Mouse (Mus musculus): Measurements from ENCODE around the gene Col4a3bp.
A peak's percentile ranks its signal among the peaks of the same experiment; 100 is the strongest.
"Not testable (repeated sequence)": the region's sequence is repeated elsewhere in the genome, so short reads cannot be mapped to it uniquely, and the experiment has no call there.

Col4a3bp gene

DNA sequence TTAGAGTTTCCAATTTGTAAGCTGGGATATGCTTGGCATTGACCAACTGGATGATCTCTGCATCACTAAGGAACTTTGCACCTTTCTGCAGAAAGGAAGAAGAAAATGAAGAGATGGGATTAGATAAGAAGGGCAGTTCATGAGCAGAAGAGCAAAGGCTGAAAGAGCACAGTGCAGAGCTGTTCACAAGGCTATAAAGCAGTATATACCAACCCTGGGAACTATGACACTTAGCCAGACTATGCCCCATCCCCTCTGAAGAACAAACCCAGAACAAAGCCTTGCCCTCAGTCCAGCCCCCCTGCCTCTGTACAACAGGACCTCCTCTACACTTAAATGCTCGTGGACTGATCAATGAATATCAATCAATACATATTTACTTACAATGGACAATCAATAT lies 114.3 kb downstream of the Col4a3bp start:
- no peak for DNase-seq

DNA sequence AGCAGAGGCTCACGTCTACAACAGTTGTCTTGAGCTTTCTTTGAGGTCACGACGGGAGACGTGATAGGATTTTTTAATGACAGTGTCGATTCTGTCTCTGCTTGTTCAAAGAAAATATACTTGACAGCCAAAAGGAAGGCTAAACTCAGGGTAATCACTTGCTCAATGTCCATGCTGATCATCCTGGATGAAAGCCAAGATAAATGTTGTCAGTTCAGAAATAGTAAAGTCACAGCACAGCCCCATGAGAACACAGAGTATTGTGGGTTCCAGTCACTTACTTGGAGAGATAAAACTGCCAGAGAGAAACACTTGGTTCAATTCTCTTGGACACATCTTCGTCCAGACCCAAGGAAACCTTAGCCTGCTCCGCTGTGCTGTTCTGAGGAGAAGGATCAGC lies 116.5 kb downstream of the Col4a3bp start:
- DNase-seq: no peak

DNA sequence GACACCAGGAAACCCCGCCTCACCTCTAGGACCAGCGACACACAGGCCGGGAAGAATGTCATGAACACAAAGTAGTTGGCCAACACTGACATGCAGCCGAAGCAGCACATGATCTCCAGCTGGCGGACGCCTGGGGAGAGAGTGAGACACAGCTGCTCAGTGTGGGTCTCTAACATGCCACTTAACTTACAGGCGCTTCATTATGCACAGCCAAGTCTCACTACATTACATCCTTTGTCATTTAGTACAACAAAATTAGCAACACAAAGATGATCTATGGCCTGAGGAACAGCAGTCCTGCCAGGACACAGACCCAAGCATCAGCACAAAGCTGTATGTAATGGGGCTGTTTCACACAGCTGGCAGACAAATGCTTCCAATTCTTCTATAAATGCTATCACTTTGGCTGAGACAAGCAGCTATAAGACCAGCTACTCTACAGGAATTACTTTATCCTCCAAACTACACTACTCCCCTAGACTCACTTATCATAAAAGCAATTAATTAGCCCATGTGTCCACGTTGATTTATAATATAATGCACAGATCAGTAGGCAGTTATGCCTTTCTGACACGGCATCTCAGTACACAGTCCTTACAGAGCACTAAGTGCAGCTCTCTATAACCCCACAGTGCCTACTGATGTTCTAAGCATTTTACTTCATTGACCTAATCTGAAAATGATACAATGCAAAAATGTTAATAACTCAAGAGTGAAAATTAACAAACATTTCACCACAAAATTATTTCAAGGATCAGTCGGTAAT lies 117.9 kb downstream of the Col4a3bp start:
- peak; percentile 7 for DNase-seq

DNA sequence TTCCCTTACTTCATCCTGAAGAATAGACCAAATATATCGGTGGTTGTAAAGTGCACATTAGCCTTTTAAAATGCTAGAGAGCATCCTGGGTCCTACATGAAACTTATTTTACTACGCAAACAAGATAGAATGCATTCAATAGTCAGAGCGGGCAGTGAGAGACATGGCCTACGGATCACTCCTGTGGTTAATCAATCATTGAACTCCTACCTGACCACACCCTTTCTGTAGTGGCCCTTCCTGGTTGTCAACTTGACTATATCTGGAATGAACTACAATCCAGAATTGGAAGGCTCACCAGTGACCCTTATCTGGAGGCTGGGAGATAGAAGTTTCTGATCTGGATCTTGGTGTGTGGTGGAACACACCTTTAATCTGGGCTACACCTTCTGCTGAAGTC lies 120.7 kb downstream of the Col4a3bp start:
- DNase-seq: not testable (repeated sequence)

DNA sequence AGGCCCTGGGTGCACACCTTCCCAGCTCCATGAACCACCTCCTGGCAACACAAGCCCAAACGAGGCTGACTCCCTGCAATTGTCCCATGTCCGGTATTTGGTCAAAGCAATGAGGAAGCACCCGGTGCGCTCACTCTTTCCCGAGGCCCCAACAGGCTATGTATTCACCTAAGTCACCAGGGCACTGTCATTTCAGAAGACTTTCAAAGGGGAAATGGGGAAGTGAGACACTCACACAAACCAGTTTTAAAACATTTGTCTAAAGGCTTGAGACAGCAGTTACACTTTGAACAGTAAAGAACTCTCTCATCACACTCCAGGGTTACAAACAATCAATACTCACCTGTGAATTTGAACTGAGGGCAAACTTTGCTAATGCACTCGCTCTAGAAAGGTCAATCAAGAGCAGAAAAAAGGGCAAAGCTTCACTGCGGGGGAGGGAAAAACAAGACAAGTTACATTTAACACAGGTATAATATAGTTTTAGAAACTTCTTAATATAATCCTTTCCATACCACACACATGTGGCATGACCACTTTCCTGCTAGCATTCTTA lies 122.1 kb downstream of the Col4a3bp start:
- DNase-seq: no peak

DNA sequence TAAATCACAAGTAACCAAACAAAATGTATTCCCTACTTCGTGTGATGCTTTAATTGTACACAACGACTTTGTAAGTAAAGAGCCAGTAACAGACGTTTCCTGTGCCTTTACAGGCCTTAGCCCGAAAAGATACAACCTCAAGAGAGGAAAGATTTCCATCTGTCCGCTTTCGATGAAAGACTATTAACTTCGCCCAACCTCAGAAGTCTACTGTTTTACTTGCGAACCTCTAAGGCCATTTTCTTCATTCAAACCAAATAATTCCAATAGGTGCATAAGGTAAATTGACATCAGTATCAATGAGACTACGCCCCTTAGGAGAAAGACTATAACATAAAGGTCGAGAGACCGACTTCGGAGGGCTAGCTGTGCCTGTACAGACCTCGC lies 127.6 kb downstream of the Col4a3bp start:
- no peak for DNase-seq

DNA sequence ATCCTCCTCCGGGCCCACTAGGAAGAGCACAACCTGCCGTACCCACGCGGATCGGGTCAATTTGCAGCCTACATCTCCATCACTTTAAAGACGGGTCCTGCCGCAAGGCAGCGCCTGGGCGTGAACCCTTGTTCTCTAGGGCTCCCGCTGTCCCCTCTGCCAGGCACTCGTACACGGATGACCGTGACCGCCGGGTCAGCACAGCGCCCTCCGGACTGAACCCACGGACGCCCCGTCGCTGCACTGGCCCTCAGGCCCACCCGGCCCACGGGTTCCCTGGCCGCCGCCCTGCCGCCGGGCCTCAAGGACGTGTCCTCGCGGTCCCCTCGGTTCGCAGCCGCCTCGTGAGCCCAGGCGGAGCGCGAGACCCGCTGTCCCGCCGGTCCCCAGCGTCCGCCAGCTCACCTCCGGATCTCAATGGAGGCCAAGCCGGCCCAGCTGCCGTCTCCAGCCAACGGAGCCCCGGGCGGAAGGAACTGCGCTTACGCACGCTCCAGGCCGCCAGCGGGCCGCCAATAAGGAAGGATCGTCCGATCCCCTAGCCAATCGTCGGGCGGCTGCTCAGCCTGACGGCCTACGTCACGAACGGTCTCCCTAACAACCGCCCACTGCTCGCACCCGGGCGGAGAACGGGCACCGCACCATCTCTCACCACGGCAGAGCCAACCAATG lies 128.1 kb downstream of the Col4a3bp start, which contains the start of gene Hmgcr:
Hmgcr (minus strand) TSS at position 531 of the 672 bp plus-strand sequence.
- peak; percentile 98 for DNase-seq

DNA sequence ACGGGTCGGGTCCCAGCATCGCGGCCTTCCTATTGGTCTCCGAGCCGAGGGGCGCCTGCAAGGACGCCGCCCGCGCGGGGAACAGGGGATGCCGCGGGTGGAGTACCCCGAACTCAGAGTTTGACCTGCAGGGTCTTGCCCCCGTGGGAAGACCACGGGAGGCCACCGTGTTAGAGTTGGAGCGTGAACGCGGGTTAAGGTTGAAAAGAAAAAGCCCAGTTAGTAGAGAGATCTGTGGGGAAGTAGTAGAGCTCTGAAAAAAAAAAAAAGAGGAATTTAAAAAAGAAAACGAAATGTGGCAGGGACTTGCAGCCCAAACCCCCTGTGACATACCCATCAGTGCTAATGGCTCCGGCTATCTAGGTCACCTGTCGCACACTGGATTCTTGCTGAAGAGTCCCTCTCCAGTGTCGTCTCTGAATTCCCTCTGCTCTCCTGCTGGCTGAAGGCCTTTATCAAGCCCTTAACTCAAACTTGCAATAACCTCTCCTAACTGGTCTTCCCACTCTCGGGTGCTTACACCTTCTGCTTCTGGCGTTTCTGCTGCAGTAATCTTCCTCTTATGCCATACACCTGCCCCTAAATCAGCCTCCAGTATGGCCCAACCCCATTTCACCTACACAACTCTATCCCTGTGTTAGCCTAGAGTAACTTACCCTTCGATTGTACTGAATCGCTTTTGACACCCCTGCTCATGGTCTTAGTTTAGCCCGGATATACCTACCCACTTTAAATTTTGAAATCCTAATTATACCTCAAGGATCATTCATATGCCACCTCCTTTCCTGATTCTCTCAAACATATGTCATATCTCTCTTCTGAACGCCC lies 128.9 kb downstream of the Col4a3bp start:
- no peak for DNase-seq

DNA sequence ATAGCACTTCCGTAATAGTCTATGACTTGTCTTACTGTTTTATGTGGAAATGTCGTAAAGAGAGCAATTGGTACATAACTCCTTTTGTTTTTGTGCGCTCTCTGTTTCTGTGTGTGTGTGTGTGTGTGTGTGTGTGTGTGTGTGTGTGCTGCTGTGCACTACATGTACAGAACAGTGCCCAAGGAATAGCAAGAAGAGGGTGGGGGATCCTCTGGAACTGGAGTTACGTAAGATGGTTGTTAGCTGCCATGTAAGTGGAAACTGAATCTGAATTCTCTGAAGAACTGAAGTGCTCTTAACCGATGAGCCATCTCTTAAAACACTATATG lies 129.5 kb downstream of the Col4a3bp start:
- no peak for DNase-seq

DNA sequence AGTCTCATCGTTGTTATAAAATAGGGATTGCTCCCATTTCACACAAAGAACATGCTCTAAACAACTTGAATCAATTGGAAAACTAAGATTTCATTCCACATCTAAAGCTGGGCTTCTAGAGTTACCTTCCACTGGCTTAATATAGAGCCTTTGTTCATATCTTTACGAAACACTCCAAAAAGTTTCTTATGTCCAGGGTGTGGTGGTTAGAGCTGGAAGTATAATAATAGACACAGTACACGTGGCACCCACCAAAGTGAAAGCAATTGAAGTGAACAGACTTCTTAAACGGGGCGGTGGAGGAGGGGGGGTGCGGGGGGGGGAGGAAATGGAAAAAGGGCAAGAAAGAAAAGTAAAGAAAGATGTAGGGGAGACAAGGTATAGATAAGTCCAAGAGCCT lies 129.9 kb downstream of the Col4a3bp start:
- DNase-seq: no peak

DNA sequence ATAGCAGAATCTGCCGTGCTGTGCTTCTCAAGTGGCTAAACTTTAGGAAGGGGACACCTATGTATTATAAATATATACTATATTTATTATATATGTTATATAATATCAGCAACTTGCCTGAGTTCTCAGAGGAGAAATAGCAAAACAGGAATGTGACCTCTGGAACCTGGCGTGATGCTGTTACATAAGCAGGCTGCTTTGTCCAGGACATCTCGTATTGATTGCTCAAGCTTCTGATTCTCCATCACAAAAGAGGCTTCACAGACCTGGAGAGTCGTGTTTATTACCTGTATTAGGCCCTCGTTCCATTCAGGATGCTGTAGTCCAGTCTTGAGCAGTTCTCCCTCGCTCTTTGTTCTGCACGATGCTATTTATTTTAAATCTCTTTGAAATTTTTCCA lies 131.4 kb downstream of the Col4a3bp start:
- no peak for DNase-seq

DNA sequence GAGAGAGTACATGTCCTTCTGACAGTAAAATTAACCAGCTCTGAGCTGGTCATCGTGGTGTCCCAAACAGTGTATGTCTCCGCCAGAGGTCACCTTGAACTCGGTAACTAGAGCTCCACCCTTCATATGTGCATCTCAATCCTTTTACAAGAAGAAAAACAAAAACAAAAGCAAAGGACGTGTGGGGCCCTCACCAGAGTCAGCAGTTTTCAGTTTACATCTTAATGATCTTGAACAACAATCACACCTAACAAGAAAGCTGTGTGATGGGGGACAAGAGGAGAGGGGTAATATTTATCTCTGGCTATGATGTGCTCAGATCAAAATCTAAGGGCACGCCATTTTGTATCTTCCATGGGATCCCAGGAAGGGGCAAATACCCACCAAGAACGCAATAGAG lies 133.3 kb downstream of the Col4a3bp start:
- no peak for DNase-seq

DNA sequence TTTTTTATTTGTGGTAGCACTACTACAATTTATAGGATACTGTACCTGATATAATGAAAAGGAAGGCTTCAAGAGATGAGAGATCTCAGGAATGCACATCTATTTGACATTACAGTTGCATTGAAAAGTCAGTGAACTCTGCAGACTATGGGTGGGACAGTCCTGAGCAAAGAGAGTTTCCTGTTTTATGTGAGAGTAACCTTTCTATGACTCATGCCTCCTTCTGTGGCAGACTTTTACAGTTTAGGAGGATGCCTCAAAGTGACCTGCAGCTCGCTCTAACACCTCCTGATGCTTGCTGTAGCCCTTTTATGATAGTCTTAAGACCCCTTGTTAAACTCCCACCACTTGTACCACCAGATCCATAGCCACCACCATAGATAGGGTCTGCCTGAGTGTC lies 134.7 kb downstream of the Col4a3bp start:
- no peak for DNase-seq

DNA sequence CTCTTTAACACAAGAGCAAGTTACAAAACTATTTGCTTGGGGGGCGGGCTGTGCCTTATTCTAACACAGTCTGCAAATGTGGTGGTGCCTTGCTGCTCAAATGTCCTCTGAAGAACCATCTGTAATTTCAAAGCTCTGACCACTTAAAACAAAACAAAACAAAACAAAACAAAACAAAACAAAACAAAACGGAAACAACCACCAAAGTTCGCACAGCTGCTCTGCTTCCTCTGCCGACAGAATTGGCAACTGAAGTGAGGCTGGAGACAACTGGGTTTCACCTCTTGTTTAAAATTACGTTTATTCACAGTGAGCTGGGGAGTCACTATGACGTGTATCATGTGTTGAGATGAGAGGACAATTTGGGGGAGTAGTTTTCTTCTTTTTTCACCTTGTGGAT lies 136.2 kb downstream of the Col4a3bp start:
- no peak for DNase-seq

DNA sequence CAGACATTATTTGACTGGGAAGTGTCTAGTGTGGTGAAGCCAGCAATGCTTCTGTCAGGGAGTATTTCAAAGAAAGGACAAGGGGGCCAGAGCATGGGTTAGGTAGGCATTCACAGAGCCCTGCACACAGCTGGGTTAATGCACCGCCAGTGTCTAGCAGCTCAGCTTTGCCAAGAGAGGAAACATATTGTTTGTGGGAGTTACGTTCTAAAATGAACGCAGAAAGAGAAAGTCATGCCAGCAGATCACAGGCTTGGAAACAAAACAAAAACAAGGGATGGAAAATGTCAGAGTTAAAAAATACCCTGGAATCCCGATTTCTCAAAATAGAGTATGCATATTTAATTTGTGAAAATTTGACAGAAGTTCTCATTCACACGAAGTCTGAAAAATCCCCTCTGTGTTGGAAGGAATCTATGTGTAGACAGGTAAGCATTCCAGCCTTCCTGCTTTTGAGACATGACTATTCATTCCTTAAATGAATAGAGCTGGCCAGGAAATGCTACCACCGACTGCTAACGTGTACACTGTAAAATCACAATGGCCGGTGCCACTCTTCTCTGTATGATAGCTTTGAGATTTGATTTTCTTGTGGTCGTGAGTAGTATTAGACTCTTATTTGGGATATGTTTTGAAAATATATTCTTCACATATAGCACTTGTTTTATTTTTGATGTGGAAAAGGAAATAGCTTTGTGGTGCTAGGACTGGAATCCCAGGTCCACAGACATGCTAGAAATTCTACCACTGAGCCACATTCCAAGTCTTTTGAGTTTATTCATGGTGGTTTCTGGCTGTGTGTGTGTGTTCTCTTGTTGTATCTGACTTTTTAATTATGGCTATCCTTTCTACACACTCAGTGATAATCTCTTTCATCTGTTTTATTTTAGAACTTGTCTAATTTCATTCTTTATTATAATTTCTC lies 138.0 kb downstream of the Col4a3bp start:
- DNase-seq: no peak

DNA sequence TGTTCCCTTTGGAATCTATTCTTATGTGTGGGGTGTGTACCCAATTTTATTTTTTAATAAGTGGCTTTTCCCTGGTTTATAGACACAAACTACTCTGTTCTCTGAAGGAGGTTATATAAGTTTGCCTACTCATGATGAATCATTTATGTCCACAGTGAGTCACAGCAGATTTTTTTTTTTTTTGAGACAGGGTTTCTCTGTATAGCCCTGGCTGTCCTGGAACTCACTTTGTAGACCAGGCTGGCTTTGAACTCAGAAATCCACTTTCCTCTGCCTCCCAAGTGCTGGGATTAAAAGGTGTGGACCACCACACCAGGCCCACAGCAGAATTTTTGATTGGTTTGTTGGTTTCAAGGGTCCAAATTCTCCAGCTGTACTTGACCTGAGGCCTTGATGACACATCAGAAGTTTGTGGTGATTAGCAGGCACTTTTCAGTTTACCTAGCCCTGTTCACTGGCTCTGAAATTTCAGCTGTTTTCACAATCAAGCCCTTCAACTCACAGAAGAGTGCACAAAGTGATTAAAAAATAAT lies 138.7 kb downstream of the Col4a3bp start:
- no peak for DNase-seq

DNA sequence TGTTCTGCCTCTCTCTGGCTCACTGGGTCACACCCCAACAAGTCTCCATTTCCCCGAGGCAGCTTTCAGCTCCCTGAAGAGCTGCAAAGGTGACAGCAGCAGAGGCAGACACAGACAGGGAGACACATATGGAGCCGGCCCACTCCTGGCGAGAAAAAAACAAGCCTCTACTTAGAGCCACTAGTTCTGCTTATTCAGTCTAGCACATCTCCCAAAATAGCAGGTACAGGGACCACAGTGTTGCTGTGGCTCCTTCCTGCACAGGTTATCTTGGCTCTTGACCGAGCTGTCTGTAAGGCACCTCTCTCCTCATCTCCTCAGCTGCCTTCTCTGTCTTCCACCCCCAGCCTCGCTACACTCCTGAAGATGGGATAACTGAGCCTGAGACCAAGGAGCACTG lies 142.4 kb downstream of the Col4a3bp start:
- DNase-seq: no peak

DNA sequence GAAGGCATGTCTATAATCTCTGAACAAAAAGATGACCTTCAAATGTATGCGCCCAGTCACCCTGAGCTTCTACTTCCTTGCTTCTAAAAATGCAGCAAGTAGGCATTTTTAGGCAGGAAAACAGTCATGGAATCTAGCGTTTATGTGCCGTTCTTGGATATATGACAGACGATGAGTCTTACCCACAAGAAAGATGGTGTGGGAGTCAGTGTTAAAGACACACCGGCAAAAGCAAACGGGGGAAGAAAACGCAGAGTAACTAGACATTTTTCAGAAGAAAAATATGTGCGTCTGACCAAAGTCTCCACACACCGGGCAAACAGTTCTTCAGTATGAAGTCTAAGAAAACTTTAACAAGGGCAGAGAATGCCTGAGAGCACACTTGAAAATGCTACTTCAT lies 144.8 kb downstream of the Col4a3bp start:
- no peak for DNase-seq

Data from lung, postnatal 14 days (tissue).